Mouse (Mus musculus): ENCODE results near the gene Ttc33.

GRCm38 (mm10) chr15:5236538-5236937 is 51.2 kb downstream of the Ttc33 start:
- TF ChIP-seq CTCF (IDR thresholded peaks at IDR 0.05; ENCODE audit: low read depth): peak; percentile 98
- TF ChIP-seq EP300 (optimal IDR thresholded peaks at IDR 0.05): no peak
